Mouse (Mus musculus) hindbrain, embryonic 12.5 days (tissue): Measurements from ENCODE around the gene Rorc. TPM values are rescaled to one million over a fixed set of nuclear protein-coding genes. Genes with fewer than 3 reads are reported as not detected.

Experiments
- ATAC-seq: fragments of 200-750 bp; cut with Nextera tagmentation; 2 replicates; pipeline ENCODE4 v1.8.0; 2017; ENCODE audit warnings: moderate TSS enrichment; ENCODE audit not compliant: low FRiP score
- H3K27ac ChIP-seq: fragments of 300-500 bp; sonication (generic); 2 replicates; pipeline ENCODE4 v1.5.1; 2016; ENCODE audit warnings: mild to moderate bottlenecking
- H3K27me3 ChIP-seq: fragments of 300-500 bp; sonication (generic); 2 replicates; pipeline ENCODE4 v1.6.1; 2016; ENCODE audit warnings: mild to moderate bottlenecking
- H3K36me3 ChIP-seq: fragments of 300-500 bp; sonication (generic); 2 replicates; pipeline ENCODE4 v1.6.1; 2016; ENCODE audit warnings: mild to moderate bottlenecking
- H3K4me1 ChIP-seq: fragments of 300-500 bp; sonication (generic); 2 replicates; pipeline ENCODE4 v1.6.1; 2016
- H3K4me2 ChIP-seq: fragments of 300-500 bp; sonication (generic); replicated peaks from 2 replicates; pipeline ENCODE4 v1.6.1; 2016; ENCODE audit warnings: mild to moderate bottlenecking
- H3K4me3 ChIP-seq: fragments of 300-500 bp; sonication (generic); 2 replicates; pipeline ENCODE4 v1.5.1; 2016; ENCODE audit warnings: mild to moderate bottlenecking
- H3K9ac ChIP-seq: fragments of 300-500 bp; sonication (generic); 2 replicates; pipeline ENCODE4 v1.6.1; 2016; ENCODE audit warnings: mild to moderate bottlenecking, moderate library complexity
- H3K9me3 ChIP-seq: fragments of 300-500 bp; sonication (generic); replicated peaks from 2 replicates; pipeline ENCODE4 v1.6.1; 2016; ENCODE audit warnings: mild to moderate bottlenecking
- WGBS: fragments of 180-500 bp; shearing (Covaris S2); methylation state at CpG from one replicate; pipeline ENCODE4 v1.1.7; 2016; 5-methylcytosine and 5-hydroxymethylcytosine counted together
- polyA plus RNA-seq: library from polyadenylated mRNA; unstranded; fragments of >200 nt; fragmentation: Nextera tagmentation; extraction: Ambion mirVana; gene quantifications from 2 replicates; pipeline ENCODE4 v1.2.1, GENCODE M21; 2016

Rorc gene
- polyA plus RNA-seq, 1 experiment from 2014 or later, result 0.76 TPM

- no peaks in the 10 kb centered on the region for H3K9me3 ChIP-seq
- peaks cover 8% of the 10 kb centered on the region for H3K4me1 ChIP-seq
- peak within 1 kb of the TSS; percentile 93 for H3K9ac ChIP-seq
- under 1% methylated on average over 24 of the region's 24 CpGs for WGBS
- H3K27me3 ChIP-seq, result no peaks in the 10 kb centered on the region
- H3K4me3 ChIP-seq, result peak within 1 kb of the TSS; percentile 95
- peak; percentile 54 for ATAC-seq
- peaks cover 34% of the 10 kb centered on the region for H3K36me3 ChIP-seq
- peak within 1 kb of the TSS; percentile 75 for H3K27ac ChIP-seq
- H3K4me2 ChIP-seq, result peak within 1 kb of the TSS; percentile 94
These were observed 71.0 kb downstream of the Rorc start, which contains the start of gene Oaz3 for GRCm38 (mm10) chr3:94443597-94443964. Gene Oaz3 (minus strand): TSS chr3:94443915.

Other genes with a start within 250 kb of the Rorc start
- not detected in 2 replicates for gene Gm10696, start 194.6 kb upstream of the Rorc start, polyA plus RNA-seq
- gene Gm5286, start 176.1 kb upstream of the Rorc start, polyA plus RNA-seq, result not detected in 2 replicates
- gene Gm4778, start 108.8 kb upstream of the Rorc start, polyA plus RNA-seq, result not detected in 2 replicates
- gene Them4, start 62.7 kb upstream of the Rorc start, polyA plus RNA-seq, result 16.1 and 18.1 TPM in 2 replicates
- gene Them5, start 30.7 kb upstream of the Rorc start, polyA plus RNA-seq, result not detected in 2 replicates
- gene C2cd4d, start 10.4 kb upstream of the Rorc start, polyA plus RNA-seq, result 2.4 and 2.5 TPM in 2 replicates
- 0.52 and 0.53 TPM in 2 replicates for gene Lingo4, start 25.7 kb downstream of the Rorc start, polyA plus RNA-seq
- gene Tdrkh, start 40.5 kb downstream of the Rorc start, polyA plus RNA-seq, result 48.7 and 52.1 TPM in 2 replicates
- gene Mrpl9, start 70.5 kb downstream of the Rorc start, polyA plus RNA-seq, result 58.0 and 67.5 TPM in 2 replicates
- 0.77 and 1.0 TPM in 2 replicates for gene Oaz3, start 71.1 kb downstream of the Rorc start, polyA plus RNA-seq
- gene Celf3, start 105.5 kb downstream of the Rorc start, polyA plus RNA-seq, result 196 and 207 TPM in 2 replicates
- gene Riiad1, start 107.5 kb downstream of the Rorc start, polyA plus RNA-seq, result 18.7 and 19.3 TPM in 2 replicates
- 68.7 and 73.3 TPM in 2 replicates for gene Snx27, start 209.9 kb downstream of the Rorc start, polyA plus RNA-seq